Mouse (Mus musculus) cortical plate, adult 2 months (tissue): ENCODE results near the gene Olfr110.
"Not testable (repeated sequence)": the region's sequence is repeated elsewhere in the genome, so short reads cannot be mapped to it uniquely, and the experiment has no call there.

Experiments
- CTCF ChIP-seq: fragments of 200-500 bp; IDR thresholded peaks from 2 replicates; pipeline ENCODE4 v1.5.1; 2011; ENCODE audit warnings: mild to moderate bottlenecking, control low read depth, low read length; ENCODE audit not compliant: insufficient read depth; ENCODE audit errors: extremely low read depth
- POLR2A ChIP-seq: fragments of 200-500 bp; IDR thresholded peaks from 2 replicates; pipeline ENCODE4 v1.6.1; 2011; ENCODE audit warnings: mild to moderate bottlenecking, low read length, control low read depth; ENCODE audit not compliant: insufficient read depth; ENCODE audit errors: extremely low read depth

- not testable (repeated sequence) for TF ChIP-seq POLR2A, CTCF
Measured at GRCm38 (mm10) chr17:37525427-37525826, 33.2 kb downstream of the Olfr110 start.
